Mouse (Mus musculus) T-helper 1 cell (primary cell): ENCODE measurements around the gene Ncor2.

Source experiments
- in situ Hi-C: fragments of 300-600 bp; cut with MboI, MseI; formaldehyde crosslinking; loops from one replicate; pipeline ENCODE4 v1.15.1; 2025; ENCODE audit warnings: high pct_unique_total_duplicates

The Ncor2 gene

GRCm38 (mm10) chr5:125099785-125100350 lies 79.2 kb downstream of the Ncor2 start:
- in situ Hi-C loops = no loop called here

GRCm38 (mm10) chr5:125098692-125099091 lies 80.3 kb downstream of the Ncor2 start:
- in situ Hi-C loops = no loop called here

GRCm38 (mm10) chr5:125096368-125096767 lies 82.7 kb downstream of the Ncor2 start:
- in situ Hi-C loops = no loop called here

GRCm38 (mm10) chr5:125095525-125096175 lies 83.4 kb downstream of the Ncor2 start:
- in situ Hi-C loops = no loop called here

GRCm38 (mm10) chr5:125093795-125094194 lies 85.2 kb downstream of the Ncor2 start:
- in situ Hi-C loops = no loop called here

- in situ Hi-C loops = no loop called here
Measured at GRCm38 (mm10) chr5:125088076-125088475, 90.9 kb downstream of the Ncor2 start.

GRCm38 (mm10) chr5:125085097-125085617 lies 93.9 kb downstream of the Ncor2 start:
- in situ Hi-C loops = no loop called here

- in situ Hi-C loops = no loop called here
Measured at GRCm38 (mm10) chr5:125083674-125084073, 95.3 kb downstream of the Ncor2 start.

- in situ Hi-C loops = no loop called here
Measured at GRCm38 (mm10) chr5:125081318-125082101, 97.5 kb downstream of the Ncor2 start.

- in situ Hi-C loops = no loop called here
Measured at GRCm38 (mm10) chr5:125080787-125081317, 98.2 kb downstream of the Ncor2 start.

- in situ Hi-C loops = no loop called here
Measured at GRCm38 (mm10) chr5:125080352-125080751, 98.7 kb downstream of the Ncor2 start.

GRCm38 (mm10) chr5:125078220-125078619 lies 100.8 kb downstream of the Ncor2 start:
- in situ Hi-C loops = no loop called here

GRCm38 (mm10) chr5:125076183-125076582 lies 102.8 kb downstream of the Ncor2 start:
- in situ Hi-C loops = no loop called here

GRCm38 (mm10) chr5:125074571-125075171 lies 104.3 kb downstream of the Ncor2 start:
- in situ Hi-C loops = no loop called here

GRCm38 (mm10) chr5:125073896-125074295 lies 105.1 kb downstream of the Ncor2 start:
- in situ Hi-C loops = no loop called here

GRCm38 (mm10) chr5:125073335-125073734 lies 105.7 kb downstream of the Ncor2 start:
- in situ Hi-C loops = no loop called here

- in situ Hi-C loops = no loop called here
Measured at GRCm38 (mm10) chr5:125072425-125072824, 106.6 kb downstream of the Ncor2 start.

- in situ Hi-C loops = no loop called here
Measured at GRCm38 (mm10) chr5:125071919-125072318, 107.1 kb downstream of the Ncor2 start.

- in situ Hi-C loops = no loop called here
Measured at GRCm38 (mm10) chr5:125070399-125070798, 108.6 kb downstream of the Ncor2 start.

- in situ Hi-C loops = no loop called here
Measured at GRCm38 (mm10) chr5:125069916-125070315, 109.1 kb downstream of the Ncor2 start.

- in situ Hi-C loops = no loop called here
Measured at GRCm38 (mm10) chr5:125069426-125069825, 109.6 kb downstream of the Ncor2 start.
